Comparison of ENCODE assay signal across 8 mouse cellular contexts in the genomic region with DNA sequence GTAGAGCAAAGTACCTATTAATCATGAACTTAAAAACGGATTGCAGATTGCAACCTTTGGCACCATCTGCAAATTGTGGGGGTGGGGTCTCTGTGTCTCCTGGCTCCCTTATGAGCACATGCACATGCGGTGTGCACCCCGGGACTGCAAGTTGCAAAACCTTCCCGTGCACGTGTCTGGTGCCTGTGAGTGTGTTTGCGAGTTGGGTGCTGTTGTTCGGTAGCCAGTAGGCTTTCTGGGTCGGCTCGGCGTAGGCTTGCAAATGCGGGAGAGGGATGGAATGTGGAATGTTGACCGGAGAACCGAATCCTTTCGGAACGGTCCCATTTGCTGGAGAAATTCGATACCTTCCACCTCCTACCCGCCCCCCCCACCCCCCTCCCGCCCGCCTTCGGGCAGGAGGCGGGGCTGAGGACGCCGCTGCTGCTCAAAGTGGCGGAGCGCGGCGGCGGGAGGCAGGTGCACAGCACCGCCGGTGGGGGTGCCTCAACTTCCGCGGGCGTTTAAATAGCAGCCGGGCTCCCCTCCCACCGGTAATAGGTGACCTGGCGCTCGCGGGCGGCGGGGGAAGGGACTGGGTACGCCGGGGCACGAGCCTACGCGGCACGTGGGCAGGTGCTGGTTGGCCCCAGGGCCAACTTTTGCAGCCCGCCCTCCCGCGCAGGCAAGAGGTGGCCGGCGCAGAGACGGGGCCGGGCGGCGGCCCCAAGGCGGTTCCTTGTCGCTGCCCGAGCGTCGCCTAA. TPM values are rescaled to one million over a fixed set of nuclear protein-coding genes. Genes with fewer than 3 reads are reported as not detected.
DNase-seq lines count a peak whose midpoint lies in the region; ATAC-seq and TF ChIP-seq lines count a peak whose summit lies in the region.

No protein-coding gene starts in this region.

- peak; percentile 81 to 83 for DNase-seq in heart, adult 9 months (ENCODE audit: low spot score in 2 of 2)
- peak; percentile 97 for DNase-seq in kidney, adult 9 months
- DNase-seq in spleen, postnatal 10 days (ENCODE audit: low spot score in 2 of 2), result peak; percentile 81 to 86

- H3K9me3 ChIP-seq in embryonic facial prominence, embryonic 15.5 days (replicated peaks), result no peaks in the 10 kb centered on the region
- no peaks in the 10 kb centered on the region for H3K9me3 ChIP-seq in limb, embryonic 15.5 days
- no peaks in the 10 kb centered on the region for H3K9me3 ChIP-seq in midbrain, embryonic 16.5 days (replicated peaks; ENCODE audit: control insufficient read depth, low read length, poor library complexity, severe bottlenecking)

- peak overlapping the region; percentile 94 for H3K4me2 ChIP-seq in embryonic facial prominence, embryonic 15.5 days (replicated peaks)
- H3K4me2 ChIP-seq in limb, embryonic 15.5 days, result peak overlapping the region; percentile 98
- H3K4me2 ChIP-seq in midbrain, embryonic 16.5 days (ENCODE audit: low read length), result peak overlapping the region; percentile 83

- peak overlapping the region; percentile 70 for H3K27ac ChIP-seq in bone marrow macrophage, adult 2 months (ENCODE audit: insufficient read depth, low read depth, low read length)
- H3K27ac ChIP-seq in embryonic facial prominence, embryonic 15.5 days (replicated peaks), result peak overlapping the region; percentile 92
- H3K27ac ChIP-seq in limb, embryonic 15.5 days, result peak overlapping the region; percentile 92
- peak overlapping the region; percentile 97 for H3K27ac ChIP-seq in midbrain, embryonic 16.5 days (ENCODE audit: low read length)

- no peaks in the 10 kb centered on the region for H3K36me3 ChIP-seq in C2C12 (ENCODE audit: control insufficient read depth, insufficient read depth)
- H3K36me3 ChIP-seq in embryonic facial prominence, embryonic 15.5 days, result no peaks in the 10 kb centered on the region
- no peaks in the 10 kb centered on the region for H3K36me3 ChIP-seq in limb, embryonic 15.5 days
- H3K36me3 ChIP-seq in midbrain, embryonic 16.5 days (ENCODE audit: control insufficient read depth, insufficient read depth, low read length), result no peaks in the 10 kb centered on the region

- peaks cover 46% of the 10 kb centered on the region for H3K79me2 ChIP-seq in C2C12 (ENCODE audit: control insufficient read depth, insufficient read depth)

- H3K4me3 ChIP-seq in C2C12 (ENCODE audit: insufficient read depth, poor library complexity, severe bottlenecking), result peak overlapping the region; percentile 50
- peak overlapping the region; percentile 65 for H3K4me3 ChIP-seq in bone marrow macrophage, adult 2 months (ENCODE audit: insufficient read depth, low read length)
- H3K4me3 ChIP-seq in embryonic facial prominence, embryonic 15.5 days (replicated peaks), result peak overlapping the region; percentile 66
- peak overlapping the region; percentile 79 for H3K4me3 ChIP-seq in limb, embryonic 15.5 days
- H3K4me3 ChIP-seq in midbrain, embryonic 16.5 days (ENCODE audit: low read depth, low read length), result peak overlapping the region; percentile 85

- under 1% methylated on average over 55 of the region's 60 CpGs for WGBS in embryonic facial prominence, embryonic 15.5 days
- under 1% methylated on average over 56 of the region's 60 CpGs for WGBS in limb, embryonic 15.5 days
- under 1% methylated on average over 44 of the region's 60 CpGs for WGBS in midbrain, embryonic 16.5 days

- TF ChIP-seq CTCF in C2C12 (IDR thresholded peaks at IDR 0.05; ENCODE audit: control insufficient read depth, insufficient read depth, insufficient read length), result no peak
- no peak for TF ChIP-seq CTCF in bone marrow macrophage, adult 2 months (IDR thresholded peaks at IDR 0.05; ENCODE audit: low read depth, low read length)

- peaks cover 3% of the 10 kb centered on the region for H3K4me1 ChIP-seq in bone marrow macrophage, adult 2 months (ENCODE audit: control insufficient read depth, insufficient read depth, low read length)
- peaks cover 18% of the 10 kb centered on the region for H3K4me1 ChIP-seq in embryonic facial prominence, embryonic 15.5 days
- H3K4me1 ChIP-seq in limb, embryonic 15.5 days, result peaks cover 16% of the 10 kb centered on the region
- H3K4me1 ChIP-seq in midbrain, embryonic 16.5 days (ENCODE audit: control insufficient read depth, insufficient read depth, low read length), result peaks cover 7% of the 10 kb centered on the region

- peaks cover 36% of the 10 kb centered on the region for H3K79me3 ChIP-seq in C2C12 (ENCODE audit: low read depth)

- no peak for TF ChIP-seq POLR2A in bone marrow macrophage, adult 2 months (IDR thresholded peaks at IDR 0.05; ENCODE audit: borderline replicate concordance, low read depth, low read length)

- H3ac ChIP-seq in C2C12 (ENCODE audit: control insufficient read depth, insufficient read length, low read depth), result peak overlapping the region; percentile 82

- H3K27me3 ChIP-seq in C2C12 (ENCODE audit: control insufficient read depth, insufficient read depth, insufficient read length), result no peaks in the 10 kb centered on the region
- H3K27me3 ChIP-seq in embryonic facial prominence, embryonic 15.5 days, result no peaks in the 10 kb centered on the region
- no peaks in the 10 kb centered on the region for H3K27me3 ChIP-seq in limb, embryonic 15.5 days
- no peaks in the 10 kb centered on the region; the same call in 1 of the 2 replicates for H3K27me3 ChIP-seq in midbrain, embryonic 16.5 days (ENCODE audit: control insufficient read depth, insufficient read depth, low read depth, low read length)

- peak overlapping the region; percentile 47 for H3K9ac ChIP-seq in embryonic facial prominence, embryonic 15.5 days
- H3K9ac ChIP-seq in limb, embryonic 15.5 days, result peak overlapping the region; percentile 72
- H3K9ac ChIP-seq in midbrain, embryonic 16.5 days (ENCODE audit: low read depth, low read length), result peak overlapping the region; percentile 93

- ATAC-seq in embryonic facial prominence, embryonic 15.5 days (ENCODE audit: insufficient number of reproducible peaks, low FRiP score, low TSS enrichment, low read depth), result peak; percentile 54
- peak; percentile 13; the same call in 1 of the 2 replicates for ATAC-seq in limb, embryonic 15.5 days (ENCODE audit: insufficient number of reproducible peaks, low FRiP score, low TSS enrichment, low read depth)
- ATAC-seq in midbrain, embryonic 16.5 days, result peak; percentile 63

TF ChIP-seq in C2C12, 6 proteins besides CTCF, POLR2A, EP300 and RAD21:
- peak; percentile 85 for TF ChIP-seq MAX (IDR thresholded peaks at IDR 0.05)
- no peak for TF ChIP-seq USF1 (IDR thresholded peaks at IDR 0.05; ENCODE audit: low read depth)
- TF ChIP-seq FOSL1 (IDR thresholded peaks at IDR 0.05; ENCODE audit: insufficient read depth, low read length, poor library complexity, severe bottlenecking), result no peak
- TF ChIP-seq CEBPB (IDR thresholded peaks at IDR 0.05; ENCODE audit: low read depth), result peak; percentile 31

RNA-seq across cellular contexts. Expression of a gene that starts 9.1 kb away (rescaled TPM):
- polyA plus RNA-seq in C2C12 (2012; fragmentation: generic; extraction: Trizol), result 25.1 TPM
- polyA plus RNA-seq in bone marrow macrophage, adult 2 months (2012; ENCODE audit: insufficient read depth, insufficient read length, missing spikeins), result 11.5 and 13.9 TPM in 2 replicates
- 13.5 and 15.7 TPM in 2 replicates for polyA plus RNA-seq in embryonic facial prominence, embryonic 15.5 days (2015; fragmentation: Nextera tagmentation; extraction: Ambion mirVana)
- 12.0 and 12.7 TPM in 2 replicates for polyA plus RNA-seq in limb, embryonic 15.5 days (2015; fragmentation: Nextera tagmentation; extraction: Ambion mirVana)
- polyA plus RNA-seq in midbrain, embryonic 16.5 days (2015; fragmentation: Nextera tagmentation; extraction: Ambion mirVana), result 13.2 and 14.2 TPM in 2 replicates

Comparison
In these comparisons a context has a peak if more than half of its experiments do, and no peak if none do; other contexts are left out.
1. Peak in every context shown above with its lines: DNase-seq, ATAC-seq, H3K4me3 ChIP-seq and H3K27ac ChIP-seq.
2. ATAC-seq: peak in every context shown above with its lines; median percentile 63 in midbrain, embryonic 16.5 days; 54 in embryonic facial prominence, embryonic 15.5 days; 13 in limb, embryonic 15.5 days.